Mouse (Mus musculus) common myeloid progenitor, adult 5-6 weeks (primary cell): Measurements from ENCODE around the gene Spred3. TPM values are rescaled to one million over a fixed set of nuclear protein-coding genes. Genes with fewer than 3 reads are reported as not detected.

Experiments
- ATAC-seq: replicated peaks from 2 replicates; pipeline ENCODE4 v1.8.0; 2016; ENCODE audit warnings: low read depth, mild to moderate bottlenecking, moderate TSS enrichment, inconsistent platforms; ENCODE audit not compliant: poor library complexity, severe bottlenecking
- total RNA-seq: library from RNA; stranded (forward); fragments of 200-1000, 187-1606 nt; gene quantifications from 2 replicates; pipeline ENCODE4 v1.2.3, GENCODE M21; 2017

Spred3 gene
- total RNA-seq, 1 experiment from 2014 or later, result 3.8 TPM

DNA sequence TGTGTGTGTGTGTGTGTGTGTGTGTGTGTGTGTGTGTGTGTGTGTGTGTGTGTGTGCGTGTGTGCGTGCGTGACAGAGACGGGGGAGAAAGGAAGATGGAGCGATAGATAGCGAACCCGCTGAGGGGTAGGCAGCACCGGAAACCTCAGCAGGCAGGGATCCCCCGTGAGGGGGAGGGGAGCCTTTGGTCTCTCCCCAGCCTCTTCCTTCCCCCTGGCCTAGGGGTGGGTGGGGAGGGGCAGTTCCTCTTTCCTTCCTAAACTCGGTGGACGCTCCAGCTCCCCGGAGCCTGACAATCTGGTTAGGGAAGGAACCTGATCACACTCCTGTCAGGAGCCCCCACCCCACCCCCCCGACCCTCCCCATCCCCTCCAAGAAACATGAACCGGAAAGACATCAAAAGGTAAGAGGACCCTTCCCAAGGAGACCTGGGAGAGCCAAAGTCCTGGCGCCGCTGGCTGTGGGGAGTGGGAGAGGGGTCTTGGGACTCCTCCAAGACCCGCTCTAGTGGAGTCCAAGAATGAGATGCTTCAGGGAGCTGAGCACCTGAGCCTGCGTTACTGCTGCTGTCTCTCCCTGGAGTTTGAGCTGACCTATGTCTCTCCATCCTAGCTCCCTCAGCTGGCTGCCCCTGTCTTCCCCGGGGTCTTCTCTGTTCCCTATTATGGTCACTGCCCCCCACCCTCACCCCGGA lies 35.4 kb downstream of the Spred3 start, which contains the start of gene Rasgrp4:
Gene Rasgrp4 (plus strand): TSS at position 159 of the 694 bp plus-strand sequence.
- ATAC-seq, result peak; percentile 100

DNA sequence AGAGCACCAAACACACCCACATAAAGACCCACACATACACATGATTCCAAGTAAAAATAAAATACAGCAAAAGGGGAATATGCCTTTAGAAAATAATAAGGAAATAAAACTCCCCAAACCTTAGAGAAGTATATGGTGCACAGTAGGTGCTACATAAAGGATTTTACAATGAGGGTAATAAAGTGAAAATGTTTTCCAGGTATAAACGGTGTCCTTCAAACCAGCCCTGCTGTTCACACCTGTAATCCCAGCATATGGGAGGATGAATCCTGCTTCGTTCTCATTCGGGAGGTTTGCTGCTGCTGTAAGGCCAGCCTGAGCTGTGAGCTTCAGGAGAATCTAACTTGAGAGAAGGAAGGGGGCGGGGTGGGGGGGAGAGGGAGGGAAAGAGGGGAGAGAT lies 36.0 kb downstream of the Spred3 start:
- ATAC-seq, result no peak

DNA sequence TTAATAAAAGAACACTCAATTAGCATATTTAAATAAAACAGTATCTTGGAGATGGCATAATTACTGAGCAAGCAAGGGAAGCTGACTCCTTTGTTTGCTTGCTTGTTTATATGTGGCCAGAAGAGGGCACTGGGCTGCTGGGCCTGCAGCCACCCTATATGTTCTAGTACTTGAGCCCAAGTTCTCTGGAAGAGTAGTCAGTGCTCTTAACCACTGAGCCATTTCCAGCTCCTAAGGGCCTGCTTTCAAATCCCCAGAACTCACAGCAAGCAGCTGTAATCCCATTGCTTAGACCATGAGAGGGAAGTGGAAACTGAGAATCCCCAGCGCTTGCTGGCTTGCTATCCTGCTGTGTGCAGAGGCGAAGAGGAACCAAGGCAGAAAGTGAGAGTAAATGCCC lies 41.5 kb downstream of the Spred3 start:
- peak; percentile 55 for ATAC-seq

DNA sequence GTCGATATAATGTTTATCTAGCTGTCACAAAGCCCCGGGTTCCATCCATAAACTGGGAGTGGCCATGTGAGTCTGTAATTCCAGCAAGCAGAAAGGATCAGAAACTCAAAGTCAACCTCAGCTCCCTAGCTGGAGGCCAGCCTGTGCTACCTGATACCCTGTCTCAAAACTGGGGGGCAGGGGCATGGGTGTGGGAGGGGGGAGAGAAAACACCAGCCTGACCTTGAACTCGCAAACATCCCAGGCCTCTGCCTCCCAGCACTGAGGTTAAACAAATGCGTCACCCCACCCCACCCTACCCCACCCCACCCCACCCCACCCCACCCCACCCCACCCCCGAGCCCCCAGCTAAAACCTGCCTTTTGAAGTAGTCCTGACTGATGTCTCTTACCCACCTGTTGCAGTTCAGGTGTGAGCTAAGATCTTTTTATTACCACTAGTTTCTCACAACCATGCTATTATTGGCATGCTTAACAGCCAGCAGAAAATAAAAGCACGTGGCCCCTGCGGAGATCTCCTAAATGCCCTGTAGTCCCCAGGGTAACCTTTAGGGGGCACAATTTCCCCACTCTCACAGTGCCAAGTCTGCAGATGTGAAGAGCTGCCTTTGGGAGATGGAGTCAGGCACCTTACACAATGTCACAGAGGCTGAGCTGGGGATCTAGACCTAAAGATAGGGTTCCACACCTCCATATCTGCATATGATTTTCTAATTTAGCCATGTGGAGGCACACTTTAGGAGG lies 43.9 kb downstream of the Spred3 start:
- ATAC-seq, result peak; percentile 72

DNA sequence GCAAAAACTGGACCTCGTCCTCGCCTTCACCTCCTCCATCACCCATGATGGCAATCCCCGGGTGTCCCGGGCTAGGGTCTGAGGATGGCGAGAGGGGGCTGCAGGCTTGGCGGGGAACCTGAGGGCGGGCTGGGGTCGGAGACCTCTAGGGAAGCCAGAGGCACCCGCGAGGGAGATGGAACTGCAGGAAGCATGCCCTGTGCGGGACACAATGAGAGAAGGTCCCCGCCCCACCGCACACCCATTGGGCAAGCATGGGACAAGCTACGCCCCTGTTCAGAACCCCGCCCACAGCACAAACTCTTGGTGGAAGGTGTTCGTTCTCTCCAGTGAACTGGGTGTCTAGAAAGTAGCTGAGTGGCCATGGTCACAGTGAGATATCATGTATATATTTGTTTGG lies 45.2 kb downstream of the Spred3 start, which contains the start of gene Ryr1:
Gene Ryr1 (minus strand): TSS at position 210 of the 400 bp plus-strand sequence.
- peak; percentile 91 for ATAC-seq

DNA sequence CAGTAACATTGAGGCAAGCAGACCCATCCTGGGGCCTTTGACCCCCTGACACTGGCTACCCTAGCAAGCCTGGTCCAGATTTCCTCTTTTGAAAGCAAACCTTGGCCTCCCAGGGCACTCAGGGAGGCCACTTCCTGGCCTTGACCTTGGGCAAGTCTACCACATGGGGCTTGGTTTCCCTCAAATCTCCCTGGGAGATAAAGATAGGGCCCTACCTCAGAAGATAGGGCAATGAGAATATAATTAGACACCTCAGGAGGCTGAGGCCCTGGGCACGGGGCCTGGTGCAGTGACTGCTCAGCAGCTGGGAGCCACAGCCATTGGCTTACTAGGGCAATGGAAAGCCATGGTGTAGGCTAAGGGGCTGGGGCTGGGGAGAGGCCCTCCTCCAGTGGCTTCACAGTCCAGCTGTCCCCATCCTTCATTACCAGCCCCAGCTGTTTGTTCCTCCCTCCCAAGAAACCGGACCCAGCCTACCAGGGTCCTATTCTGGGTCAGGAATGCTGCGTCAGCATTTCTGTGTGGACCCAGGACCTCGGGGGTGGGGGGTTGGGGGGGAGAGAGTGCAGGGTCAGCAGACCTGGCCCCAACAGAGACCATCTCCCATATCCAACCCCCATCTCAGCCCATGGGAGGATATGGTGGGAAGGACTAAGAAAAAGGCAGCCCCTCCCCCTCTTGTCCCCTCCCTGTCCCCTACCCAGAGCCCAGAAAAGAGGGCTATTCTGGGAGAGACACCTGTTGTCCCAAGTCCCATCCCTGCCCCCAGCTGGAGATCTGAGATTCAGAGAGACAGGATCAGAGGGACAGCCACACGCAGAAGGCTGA lies 46.5 kb downstream of the Spred3 start:
- ATAC-seq, result peak; percentile 16

DNA sequence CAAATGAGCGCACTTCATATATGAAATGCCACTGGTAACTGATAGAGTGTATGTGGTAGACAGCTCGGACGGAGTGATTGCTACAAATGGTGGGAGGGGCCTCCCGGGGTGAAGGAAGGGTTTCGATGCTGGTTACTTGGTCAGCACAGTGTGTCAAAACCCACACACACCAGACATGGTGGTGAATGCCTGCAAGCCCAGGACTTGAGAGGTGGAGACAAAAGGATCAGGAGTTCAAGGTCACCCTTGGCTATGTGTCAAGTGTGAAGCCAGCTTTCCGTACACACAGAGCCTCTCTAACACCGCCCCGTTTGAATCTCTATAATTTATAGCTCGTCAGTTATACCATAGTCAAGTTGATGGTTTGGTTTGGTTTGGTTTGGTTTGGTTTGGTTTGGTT lies 47.4 kb downstream of the Spred3 start:
- no peak for ATAC-seq

DNA sequence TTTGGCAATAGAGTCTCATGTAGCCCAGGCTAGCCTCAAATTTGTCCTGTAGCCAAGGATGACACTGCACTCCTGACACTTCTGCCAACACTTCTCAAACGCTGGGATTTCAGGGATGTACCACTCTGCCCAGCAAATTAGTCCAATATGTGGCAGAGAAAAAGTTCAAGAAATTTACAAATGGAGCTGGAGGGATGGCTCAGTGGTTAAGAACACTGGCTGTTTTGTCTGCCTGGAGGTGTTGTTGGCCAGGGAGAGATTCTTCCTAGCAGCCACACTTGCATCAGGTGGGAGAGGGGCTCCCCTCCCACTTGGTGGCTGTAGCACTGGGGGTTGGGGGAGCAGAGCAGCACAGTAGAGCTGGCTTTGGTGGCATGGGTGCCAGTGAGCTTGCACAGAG lies 50.7 kb downstream of the Spred3 start:
- no peak for ATAC-seq

DNA sequence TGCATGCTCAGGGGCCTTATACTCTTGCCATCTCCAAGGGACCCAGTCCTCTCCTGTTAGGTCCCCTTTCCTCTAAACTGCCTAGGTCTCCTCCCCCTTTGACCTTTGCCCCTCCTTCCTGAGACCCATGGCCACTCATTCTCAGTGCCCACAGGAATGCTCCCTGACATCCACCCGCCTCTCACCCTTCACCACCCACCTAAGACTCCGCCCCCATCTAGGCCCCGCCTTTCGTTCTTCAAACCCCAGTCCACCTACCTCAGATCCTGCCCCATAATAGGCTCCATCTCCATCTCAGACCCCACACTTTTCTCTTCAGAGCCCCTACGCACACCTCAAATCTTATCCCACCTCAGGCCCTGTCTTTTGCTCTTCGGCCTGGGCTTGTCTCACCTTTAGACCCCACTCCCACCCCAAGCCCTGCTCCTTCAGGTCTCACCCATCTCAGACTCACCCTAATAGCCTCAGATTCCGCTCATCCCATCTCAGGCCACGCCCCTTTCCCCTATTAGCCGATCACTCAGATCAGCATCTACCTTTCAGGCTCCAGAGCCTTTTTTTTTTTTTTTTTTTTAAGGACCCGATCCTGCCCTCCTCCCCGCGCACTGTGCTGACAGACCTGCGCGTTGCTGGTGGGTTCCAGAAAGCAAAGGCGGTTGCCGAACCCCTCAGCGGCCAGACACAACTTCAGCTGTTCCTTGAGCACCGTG lies 51.9 kb downstream of the Spred3 start:
- ATAC-seq, result no peak

DNA sequence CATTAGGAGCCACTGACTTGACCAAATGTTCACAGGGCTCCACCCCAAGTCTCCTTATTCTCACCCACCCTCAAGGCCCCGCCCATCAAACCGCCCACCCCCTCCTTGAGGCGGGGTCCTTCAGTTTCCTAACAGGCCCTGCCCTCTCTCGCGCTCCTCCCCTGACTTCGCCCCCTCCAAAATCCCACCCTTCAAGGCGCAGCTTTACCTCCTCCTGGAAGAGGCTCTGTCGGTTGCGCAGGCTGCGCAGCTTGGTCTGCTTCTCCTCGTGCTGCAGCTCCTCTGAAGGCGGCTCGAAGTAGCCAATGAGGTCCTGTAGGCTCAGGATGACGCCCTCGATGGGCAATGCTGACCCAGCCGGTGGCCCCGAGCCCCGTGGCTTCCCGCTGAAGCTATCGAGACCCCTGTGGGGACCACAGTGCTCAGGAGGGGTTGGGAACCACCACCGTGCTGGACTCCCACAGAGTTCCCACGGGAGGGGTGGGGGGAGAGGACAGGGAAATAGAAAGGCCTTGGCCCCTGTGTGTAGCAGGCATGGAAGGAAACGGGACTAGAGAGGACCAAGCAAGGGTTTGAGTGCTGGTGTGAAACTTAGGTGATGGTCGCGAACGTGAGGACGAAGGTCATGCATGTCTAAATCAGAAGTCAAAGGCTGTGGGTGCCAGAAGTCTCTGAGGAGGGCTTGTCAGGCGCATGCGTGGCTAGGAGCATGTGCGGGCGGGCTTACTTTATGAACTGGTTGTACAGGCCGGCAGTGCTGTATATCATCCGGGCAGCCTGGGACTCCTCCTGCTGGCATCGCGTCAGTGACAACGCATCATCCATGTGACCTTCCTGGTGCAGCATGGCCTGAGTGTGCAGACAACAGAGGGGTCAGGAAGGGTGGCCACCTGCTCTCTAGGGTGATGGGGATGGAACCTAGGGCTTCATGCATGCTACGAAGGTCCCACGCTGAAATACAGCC lies 60.9 kb downstream of the Spred3 start:
- ATAC-seq, result no peak

Other genes starting within 250 kb of the Spred3 start
- gene Actn4, start 208.1 kb downstream of the Spred3 start, total RNA-seq, result 42.6 and 76.9 TPM in 2 replicates
- 417 and 491 TPM in 2 replicates for gene Eif3k, start 188.5 kb downstream of the Spred3 start, total RNA-seq
- gene Map4k1, start 188.4 kb downstream of the Spred3 start, total RNA-seq, result 65.8 and 72.9 TPM in 2 replicates
- 0.19 and 2.5 TPM in 2 replicates for gene Ryr1, start 45.2 kb downstream of the Spred3 start, total RNA-seq
- 0.41 and 0.63 TPM in 2 replicates for gene Rasgrp4, start 35.6 kb downstream of the Spred3 start, total RNA-seq
- gene Fam98c, start 14.2 kb downstream of the Spred3 start, total RNA-seq, result 23.2 and 28.2 TPM in 2 replicates
- gene Ggn, start 201 bp downstream of the Spred3 start, total RNA-seq, result 0.92 and 1.6 TPM in 2 replicates
- gene Psmd8, start 10.3 kb upstream of the Spred3 start, total RNA-seq, result 130 and 171 TPM in 2 replicates
- 0.73 and 1.0 TPM in 2 replicates for gene Catsperg1, start 43.6 kb upstream of the Spred3 start, total RNA-seq
- 1.3 and 1.6 TPM in 2 replicates for gene Kcnk6, start 62.1 kb upstream of the Spred3 start, total RNA-seq
- gene Yif1b, start 67.9 kb upstream of the Spred3 start, total RNA-seq, result 29.2 and 31.3 TPM in 2 replicates
- 1.8 and 12.1 TPM in 2 replicates for gene 2200002D01Rik, start 78.1 kb upstream of the Spred3 start, total RNA-seq
- gene Spint2, start 111.5 kb upstream of the Spred3 start, total RNA-seq, result 25.3 and 28.6 TPM in 2 replicates
- not detected in 2 replicates for gene Ppp1r14a, start 118.9 kb upstream of the Spred3 start, total RNA-seq
- gene Dpf1, start 133.5 kb upstream of the Spred3 start, total RNA-seq, result 3.2 TPM in 1 of 2 replicates, not detected in the other